Mouse (Mus musculus): ENCODE results near the gene Tinf2. TPM values are rescaled to one million over a fixed set of nuclear protein-coding genes. Genes with fewer than 3 reads are reported as not detected.

Gene Tinf2
- 11.0 TPM for polyA plus RNA-seq (2014; fragmentation: Illumina TruSeq; extraction: RNeasy Lipid Tissue Mini Kit (QIAGEN cat#74804); ENCODE audit: insufficient read depth, low read depth, low replicate concordance)

DNA sequence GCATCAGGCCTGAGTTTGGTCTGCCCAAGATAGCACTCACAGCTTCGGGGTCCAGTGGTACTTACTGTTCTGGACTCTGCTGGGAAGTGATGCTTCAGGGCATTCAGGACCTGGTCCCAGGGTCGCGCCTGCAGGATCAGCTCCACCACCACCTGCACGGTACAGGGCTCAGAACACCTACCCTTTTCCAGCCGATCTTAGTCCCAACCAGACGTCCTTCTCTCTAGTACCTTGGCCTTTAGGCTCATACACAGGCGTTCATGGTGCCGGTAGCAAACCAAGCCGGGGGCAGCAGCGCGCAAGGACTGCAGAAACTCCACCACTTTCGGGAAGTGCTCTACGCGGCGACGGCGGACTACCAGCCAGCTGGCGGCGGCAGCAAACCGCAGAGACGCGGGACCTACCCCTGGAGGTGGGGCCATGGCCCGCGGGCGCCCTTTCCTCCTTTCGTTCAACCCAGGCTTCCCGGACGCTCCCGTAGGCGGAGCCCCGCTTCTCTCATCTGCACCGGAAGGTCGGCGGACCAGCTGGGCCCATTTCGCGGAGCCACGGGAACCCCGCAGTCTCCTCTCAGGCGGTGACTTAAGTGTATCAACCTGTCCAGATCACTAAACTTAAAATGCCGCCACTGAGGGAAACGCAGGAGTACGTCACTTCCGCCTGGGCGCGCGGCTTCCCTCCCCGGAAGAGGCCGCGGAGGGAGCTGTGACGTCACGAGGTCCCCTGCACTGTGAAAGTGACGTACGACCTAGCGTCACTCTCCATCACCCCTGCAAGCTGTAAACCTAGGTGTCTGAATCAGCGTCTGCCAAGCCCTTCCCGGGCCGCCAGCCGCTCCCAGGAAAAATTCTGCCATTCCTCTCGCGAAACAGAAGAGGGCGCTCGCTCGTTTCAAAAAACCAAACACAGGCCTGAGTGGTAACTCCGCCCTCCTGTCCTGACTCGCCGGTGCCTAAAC, at the start of gene Tinf2:
Tinf2 (minus strand) TSS at position 661 of the 958 bp plus-strand sequence.

DNA sequence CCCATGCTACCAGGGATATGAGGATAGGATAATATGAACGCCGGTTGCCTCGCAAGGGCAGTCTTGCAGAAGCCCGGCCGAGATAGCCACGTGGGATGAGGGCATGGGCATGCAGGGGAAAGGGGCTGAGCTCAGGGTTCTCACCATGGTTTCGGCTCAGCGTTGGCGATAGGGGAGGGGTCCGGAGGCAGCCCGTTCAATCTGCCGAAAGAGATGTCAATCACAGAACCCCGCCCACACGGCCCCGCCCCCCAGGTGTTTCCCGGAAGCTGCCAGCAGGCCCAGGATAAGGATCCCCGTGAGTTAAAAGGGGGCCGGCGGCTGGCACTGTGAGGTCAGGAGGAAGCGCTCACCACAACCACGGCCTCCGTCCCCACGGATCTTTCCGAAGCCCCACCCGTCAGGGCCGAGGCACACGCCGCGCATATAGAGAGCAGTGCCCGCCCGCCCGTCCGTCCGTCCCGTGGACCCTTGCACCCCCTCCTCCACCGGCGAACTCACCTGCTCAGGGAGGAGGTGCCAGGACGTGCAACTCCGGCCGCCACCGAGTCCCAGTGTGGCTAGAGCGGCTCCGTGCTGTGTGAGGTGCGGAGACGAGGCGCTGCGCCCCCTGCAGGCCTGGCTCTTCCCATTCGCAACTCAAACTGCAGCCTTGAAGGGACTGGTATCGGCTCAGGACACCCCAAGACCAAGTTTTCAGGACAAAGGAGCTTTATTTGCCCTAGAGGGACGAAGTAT, 40.2 kb upstream of the Tinf2 start, which contains the start of gene Rabggta:
Rabggta (minus strand) TSS at position 564 of the 738 bp plus-strand sequence.

DNA sequence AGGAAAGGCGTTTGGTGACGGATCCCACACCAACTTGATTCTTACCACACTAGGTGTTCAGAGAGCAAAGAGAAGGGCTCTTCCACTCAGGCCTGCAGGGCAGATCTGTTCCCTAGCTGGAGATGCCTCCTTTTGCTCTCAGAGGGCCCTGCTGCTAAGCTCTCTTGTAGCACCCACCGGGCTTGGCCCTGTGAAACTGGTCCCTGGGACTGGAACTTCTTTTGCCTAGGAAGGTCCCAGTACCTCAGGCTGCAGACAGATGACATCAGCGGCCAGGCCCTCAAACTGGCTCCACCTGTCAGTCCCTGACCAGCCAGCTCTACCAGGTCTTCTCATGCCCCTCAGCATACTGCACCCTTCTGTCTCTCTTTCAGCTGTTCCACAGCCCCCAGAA, 32.1 kb upstream of the Tinf2 start, which contains the start of gene Tgm1:
Tgm1 (minus strand) TSS at position 198 of the 394 bp plus-strand sequence.

DNA sequence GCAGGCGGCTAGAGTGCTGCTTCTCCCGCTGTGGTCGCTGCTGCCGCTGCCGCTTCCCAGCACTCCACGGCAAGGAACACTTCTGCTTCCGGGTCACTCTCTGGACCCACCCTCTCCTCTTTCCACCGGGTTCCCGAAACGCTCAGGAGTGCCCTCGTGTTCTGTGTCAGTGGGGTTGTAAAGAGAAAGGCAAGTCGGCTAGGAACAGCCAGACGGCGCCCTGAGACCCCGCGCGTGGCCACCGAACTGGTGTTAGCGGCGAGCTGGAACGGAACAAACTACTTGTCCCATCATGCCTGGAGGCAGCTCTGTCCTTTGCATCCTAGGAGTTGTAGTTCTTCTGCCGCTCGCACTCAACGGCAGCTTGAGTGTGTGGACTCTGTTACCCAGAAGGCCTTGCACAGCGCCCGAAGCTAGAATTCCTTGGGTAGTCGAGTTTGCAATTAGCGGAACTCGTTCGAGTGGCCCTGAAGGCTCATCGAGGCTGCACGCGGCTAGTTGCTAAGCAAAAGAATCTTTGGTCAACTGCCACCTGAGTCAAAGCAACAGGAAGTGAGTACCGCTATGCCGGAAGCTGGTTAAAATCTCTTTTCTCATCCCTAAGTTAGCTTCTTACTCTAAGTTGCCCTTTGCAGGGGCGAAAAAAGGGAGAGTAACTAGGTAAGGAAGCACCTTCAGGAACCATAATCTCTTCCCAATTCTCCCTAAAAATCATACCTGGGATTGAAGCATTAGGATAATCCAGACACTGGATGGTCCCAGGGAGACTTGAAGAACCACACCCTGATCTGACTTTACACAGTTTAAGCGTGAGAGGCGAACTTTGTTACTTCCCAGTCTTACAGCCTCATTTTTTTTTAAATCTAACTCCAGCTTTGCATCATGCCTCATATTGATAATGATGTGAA, 9.5 kb downstream of the Tinf2 start, which contains the start of the genes Gmpr2 and Nedd8:
Gmpr2 (plus strand) TSS at position 109 of the 908 bp plus-strand sequence.
Nedd8 (minus strand) TSS at position 292 of the 908 bp plus-strand sequence.

DNA sequence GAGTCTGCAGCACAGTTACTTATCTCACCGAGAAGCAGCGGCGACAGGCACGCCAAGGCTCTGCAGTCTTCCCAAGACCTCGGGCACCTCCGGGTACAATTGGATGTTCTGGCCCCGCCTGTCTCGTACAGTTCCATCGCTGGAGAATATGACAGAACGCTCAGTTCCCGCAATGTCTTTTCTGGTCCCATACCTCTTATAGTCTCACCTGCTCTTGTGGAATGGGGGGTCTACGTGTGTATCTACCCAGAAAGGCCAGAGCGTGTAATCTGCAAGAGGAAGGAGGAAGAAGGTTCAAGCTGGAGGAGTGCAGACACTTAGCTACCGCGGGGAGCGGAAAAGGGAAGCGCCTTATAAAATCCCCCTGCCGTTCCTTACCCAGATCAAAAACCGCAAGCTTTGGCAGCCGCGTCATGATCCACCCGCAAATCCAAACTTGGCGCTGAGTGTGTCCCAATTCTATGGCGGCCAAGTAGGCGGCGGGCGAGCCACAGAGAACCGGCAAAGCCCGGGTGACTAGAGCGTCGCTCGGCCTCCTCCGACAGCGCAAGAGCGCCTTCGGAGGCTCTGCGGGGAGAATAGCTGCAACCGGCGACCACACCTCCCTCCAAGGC, 21.6 kb downstream of the Tinf2 start, which contains the start of gene Mdp1:
Mdp1 (minus strand) TSS at position 549 of the 614 bp plus-strand sequence.

DNA sequence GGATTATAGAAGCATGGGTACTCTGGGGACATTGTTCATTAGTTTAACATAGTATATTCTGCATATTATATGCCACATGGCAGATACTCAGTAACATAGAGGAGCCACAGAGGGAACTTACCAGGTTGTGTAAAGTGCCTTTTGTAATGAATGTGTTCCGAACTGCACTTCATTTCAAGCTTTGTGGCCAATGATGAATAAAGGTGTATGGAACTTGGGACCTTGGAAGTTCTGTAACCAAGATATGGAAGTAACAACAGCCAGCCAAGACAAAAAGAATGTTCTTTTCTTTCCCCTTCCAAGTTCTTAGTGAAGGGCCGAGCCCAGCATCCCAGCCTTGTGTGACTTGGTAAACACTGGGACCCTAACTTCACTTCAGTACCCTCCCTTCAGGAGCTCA, 31.7 kb downstream of the Tinf2 start, which contains the start of gene Tssk4:
Tssk4 (plus strand) TSS at position 301 of the 400 bp plus-strand sequence.

DNA sequence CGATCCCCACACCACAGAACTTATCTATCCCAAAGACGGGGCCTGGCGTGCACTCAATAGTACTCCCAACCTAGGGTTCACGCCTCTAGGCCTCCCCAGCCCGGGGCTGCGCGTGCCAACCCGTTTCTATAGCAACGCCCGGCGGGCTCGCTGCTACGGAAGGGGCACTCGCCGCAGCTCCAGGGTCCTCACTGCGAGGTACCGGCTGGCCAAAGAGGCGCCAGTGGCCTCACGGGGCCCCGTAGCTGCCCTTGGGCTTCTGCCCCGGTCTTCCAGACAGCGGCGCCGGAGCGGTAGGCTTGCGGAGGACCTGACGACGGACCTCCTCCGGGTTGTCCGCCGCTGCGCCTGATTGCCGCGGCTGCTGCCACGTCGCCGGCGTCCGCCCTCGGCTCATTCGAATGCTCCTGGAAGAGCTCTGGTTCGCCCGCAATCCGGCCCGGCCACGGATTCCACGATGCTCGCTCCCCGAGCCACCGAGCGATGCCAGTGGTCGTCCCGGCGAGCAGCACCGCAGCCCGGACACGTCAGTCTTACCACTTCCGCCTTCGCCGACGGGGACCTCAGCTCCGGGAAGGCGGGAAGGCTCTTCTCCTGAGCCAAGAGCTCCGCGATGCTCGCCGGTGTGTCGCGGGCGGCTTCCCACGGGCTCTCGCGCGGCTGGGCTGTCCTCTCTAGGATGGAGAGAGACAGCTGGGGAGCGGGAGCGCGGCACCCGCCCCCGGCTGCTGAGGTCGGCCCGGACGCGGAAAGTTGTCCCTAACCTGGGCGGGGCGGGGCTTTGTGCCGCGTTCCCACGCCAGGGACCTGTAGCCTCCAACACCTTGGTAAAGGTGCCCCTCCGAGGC, 38.3 kb downstream of the Tinf2 start, which contains the start of gene Tm9sf1:
Tm9sf1 (minus strand) TSS at position 747 of the 848 bp plus-strand sequence.

DNA sequence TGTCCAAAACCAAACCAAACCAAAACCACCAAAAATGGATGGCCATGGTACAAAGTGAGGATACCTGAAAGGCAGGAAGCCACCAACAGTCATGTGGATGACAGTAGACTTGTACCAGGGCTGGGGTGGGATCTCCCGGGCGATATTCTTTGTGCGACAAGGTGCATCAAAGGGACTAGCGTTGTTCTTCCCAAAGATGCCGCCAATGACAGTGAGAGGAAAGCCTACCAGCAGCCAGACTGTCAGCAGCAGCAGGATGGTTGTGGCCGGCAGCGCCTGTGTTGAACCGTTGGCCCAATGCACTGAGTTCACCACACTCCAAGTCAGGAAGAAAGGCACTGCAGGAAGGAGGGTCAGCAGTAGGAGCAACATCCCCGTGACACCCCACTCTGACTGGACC, 43.8 kb downstream of the Tinf2 start, which contains the start of gene Gm49378:
Gm49378 (minus strand) TSS at position 101 of the 400 bp plus-strand sequence.

DNA sequence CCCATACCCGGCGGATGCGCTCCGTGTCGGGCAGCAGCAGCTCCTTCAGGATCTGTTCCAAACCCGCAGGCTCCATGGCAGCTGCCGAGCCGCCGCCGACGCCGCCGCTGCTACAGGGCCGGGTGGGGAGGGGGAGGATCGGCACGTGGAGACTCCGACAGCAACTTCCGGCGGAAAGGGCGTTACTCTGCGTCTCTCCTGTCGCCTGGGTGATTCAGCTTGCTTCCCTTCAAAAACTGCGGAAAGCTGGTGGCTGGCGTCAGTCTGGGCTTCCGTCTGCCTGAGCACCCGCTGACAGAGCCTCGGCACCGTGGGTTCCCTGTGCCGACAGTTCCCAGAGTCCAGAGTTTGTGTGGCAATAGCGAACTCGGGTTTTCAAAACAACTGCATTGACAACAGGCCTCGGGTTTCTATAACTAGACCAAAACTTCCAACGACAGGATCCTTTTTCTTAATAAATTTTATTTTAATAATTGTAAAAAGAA, 46.1 kb downstream of the Tinf2 start, which contains the start of gene Ipo4:
Ipo4 (minus strand) TSS at position 435 of the 485 bp plus-strand sequence.

Other genes starting within 250 kb of the Tinf2 start
- 35.7 TPM for gene Dhrs4, start 203.1 kb downstream of the Tinf2 start, polyA plus RNA-seq (2014; fragmentation: Illumina TruSeq; extraction: RNeasy Lipid Tissue Mini Kit (QIAGEN cat#74804); ENCODE audit: insufficient read depth, low read depth, low replicate concordance)
- 0.28 TPM for gene Carmil3, start 191.2 kb downstream of the Tinf2 start, polyA plus RNA-seq (2014; fragmentation: Illumina TruSeq; extraction: RNeasy Lipid Tissue Mini Kit (QIAGEN cat#74804); ENCODE audit: insufficient read depth, low read depth, low replicate concordance)
- not detected for gene Cpne6, start 171.4 kb downstream of the Tinf2 start, polyA plus RNA-seq (2014; fragmentation: Illumina TruSeq; extraction: RNeasy Lipid Tissue Mini Kit (QIAGEN cat#74804); ENCODE audit: insufficient read depth, low read depth, low replicate concordance)
- not detected for gene Nrl, start 156.8 kb downstream of the Tinf2 start, polyA plus RNA-seq (2014; fragmentation: Illumina TruSeq; extraction: RNeasy Lipid Tissue Mini Kit (QIAGEN cat#74804); ENCODE audit: insufficient read depth, low read depth, low replicate concordance)
- gene Pck2, start 141.6 kb downstream of the Tinf2 start, polyA plus RNA-seq (2014; fragmentation: Illumina TruSeq; extraction: RNeasy Lipid Tissue Mini Kit (QIAGEN cat#74804); ENCODE audit: insufficient read depth, low read depth, low replicate concordance) = 18.9 TPM
- 65.2 TPM for gene Dcaf11, start 121.8 kb downstream of the Tinf2 start, polyA plus RNA-seq (2014; fragmentation: Illumina TruSeq; extraction: RNeasy Lipid Tissue Mini Kit (QIAGEN cat#74804); ENCODE audit: insufficient read depth, low read depth, low replicate concordance)
- not detected for gene A730061H03Rik, start 121.4 kb downstream of the Tinf2 start, polyA plus RNA-seq (2014; fragmentation: Illumina TruSeq; extraction: RNeasy Lipid Tissue Mini Kit (QIAGEN cat#74804); ENCODE audit: insufficient read depth, low read depth, low replicate concordance)
- gene Fitm1, start 106.2 kb downstream of the Tinf2 start, polyA plus RNA-seq (2014; fragmentation: Illumina TruSeq; extraction: RNeasy Lipid Tissue Mini Kit (QIAGEN cat#74804); ENCODE audit: insufficient read depth, low read depth, low replicate concordance) = 2.2 TPM
- 221 TPM for gene Psme1, start 103.7 kb downstream of the Tinf2 start, polyA plus RNA-seq (2014; fragmentation: Illumina TruSeq; extraction: RNeasy Lipid Tissue Mini Kit (QIAGEN cat#74804); ENCODE audit: insufficient read depth, low read depth, low replicate concordance)
- 18.4 TPM for gene Emc9, start 96.5 kb downstream of the Tinf2 start, polyA plus RNA-seq (2014; fragmentation: Illumina TruSeq; extraction: RNeasy Lipid Tissue Mini Kit (QIAGEN cat#74804); ENCODE audit: insufficient read depth, low read depth, low replicate concordance)
- gene Psme2, start 90.7 kb downstream of the Tinf2 start, polyA plus RNA-seq (2014; fragmentation: Illumina TruSeq; extraction: RNeasy Lipid Tissue Mini Kit (QIAGEN cat#74804); ENCODE audit: insufficient read depth, low read depth, low replicate concordance) = 255 TPM
- 18.9 TPM for gene Rnf31, start 90.1 kb downstream of the Tinf2 start, polyA plus RNA-seq (2014; fragmentation: Illumina TruSeq; extraction: RNeasy Lipid Tissue Mini Kit (QIAGEN cat#74804); ENCODE audit: insufficient read depth, low read depth, low replicate concordance)
- gene Irf9, start 78.2 kb downstream of the Tinf2 start, polyA plus RNA-seq (2014; fragmentation: Illumina TruSeq; extraction: RNeasy Lipid Tissue Mini Kit (QIAGEN cat#74804); ENCODE audit: insufficient read depth, low read depth, low replicate concordance) = 29.5 TPM
- gene Rec8, start 63.8 kb downstream of the Tinf2 start, polyA plus RNA-seq (2014; fragmentation: Illumina TruSeq; extraction: RNeasy Lipid Tissue Mini Kit (QIAGEN cat#74804); ENCODE audit: insufficient read depth, low read depth, low replicate concordance) = 6.0 TPM
- gene Ipo4, start 45.9 kb downstream of the Tinf2 start, polyA plus RNA-seq (2014; fragmentation: Illumina TruSeq; extraction: RNeasy Lipid Tissue Mini Kit (QIAGEN cat#74804); ENCODE audit: insufficient read depth, low read depth, low replicate concordance) = 21.4 TPM
- gene Gm49378, start 43.9 kb downstream of the Tinf2 start, polyA plus RNA-seq (2014; fragmentation: Illumina TruSeq; extraction: RNeasy Lipid Tissue Mini Kit (QIAGEN cat#74804); ENCODE audit: insufficient read depth, low read depth, low replicate concordance) = 0.34 TPM
- gene Tm9sf1, start 38.0 kb downstream of the Tinf2 start, polyA plus RNA-seq (2014; fragmentation: Illumina TruSeq; extraction: RNeasy Lipid Tissue Mini Kit (QIAGEN cat#74804); ENCODE audit: insufficient read depth, low read depth, low replicate concordance) = 41.1 TPM
- 0.25 TPM for gene Tssk4, start 31.6 kb downstream of the Tinf2 start, polyA plus RNA-seq (2014; fragmentation: Illumina TruSeq; extraction: RNeasy Lipid Tissue Mini Kit (QIAGEN cat#74804); ENCODE audit: insufficient read depth, low read depth, low replicate concordance)
- 36.9 TPM for gene Mdp1, start 21.3 kb downstream of the Tinf2 start, polyA plus RNA-seq (2014; fragmentation: Illumina TruSeq; extraction: RNeasy Lipid Tissue Mini Kit (QIAGEN cat#74804); ENCODE audit: insufficient read depth, low read depth, low replicate concordance)
- gene Gmpr2, start 9.9 kb downstream of the Tinf2 start, polyA plus RNA-seq (2014; fragmentation: Illumina TruSeq; extraction: RNeasy Lipid Tissue Mini Kit (QIAGEN cat#74804); ENCODE audit: insufficient read depth, low read depth, low replicate concordance) = 17.9 TPM
- 225 TPM for gene Nedd8, start 9.7 kb downstream of the Tinf2 start, polyA plus RNA-seq (2014; fragmentation: Illumina TruSeq; extraction: RNeasy Lipid Tissue Mini Kit (QIAGEN cat#74804); ENCODE audit: insufficient read depth, low read depth, low replicate concordance)
- gene Tgm1, start 32.1 kb upstream of the Tinf2 start, polyA plus RNA-seq (2014; fragmentation: Illumina TruSeq; extraction: RNeasy Lipid Tissue Mini Kit (QIAGEN cat#74804); ENCODE audit: insufficient read depth, low read depth, low replicate concordance) = 1.7 TPM
- gene Rabggta, start 40.4 kb upstream of the Tinf2 start, polyA plus RNA-seq (2014; fragmentation: Illumina TruSeq; extraction: RNeasy Lipid Tissue Mini Kit (QIAGEN cat#74804); ENCODE audit: insufficient read depth, low read depth, low replicate concordance) = 15.4 TPM
- 57.6 TPM for gene Dhrs1, start 63.9 kb upstream of the Tinf2 start, polyA plus RNA-seq (2014; fragmentation: Illumina TruSeq; extraction: RNeasy Lipid Tissue Mini Kit (QIAGEN cat#74804); ENCODE audit: insufficient read depth, low read depth, low replicate concordance)
- 9.1 TPM for gene Nop9, start 63.9 kb upstream of the Tinf2 start, polyA plus RNA-seq (2014; fragmentation: Illumina TruSeq; extraction: RNeasy Lipid Tissue Mini Kit (QIAGEN cat#74804); ENCODE audit: insufficient read depth, low read depth, low replicate concordance)
- 2.0 TPM for gene Cideb, start 76.6 kb upstream of the Tinf2 start, polyA plus RNA-seq (2014; fragmentation: Illumina TruSeq; extraction: RNeasy Lipid Tissue Mini Kit (QIAGEN cat#74804); ENCODE audit: insufficient read depth, low read depth, low replicate concordance)
- 0.17 TPM for gene Ltb4r2, start 79.6 kb upstream of the Tinf2 start, polyA plus RNA-seq (2014; fragmentation: Illumina TruSeq; extraction: RNeasy Lipid Tissue Mini Kit (QIAGEN cat#74804); ENCODE audit: insufficient read depth, low read depth, low replicate concordance)
- 3.9 TPM for gene Ltb4r1, start 84.1 kb upstream of the Tinf2 start, polyA plus RNA-seq (2014; fragmentation: Illumina TruSeq; extraction: RNeasy Lipid Tissue Mini Kit (QIAGEN cat#74804); ENCODE audit: insufficient read depth, low read depth, low replicate concordance)
- 32.6 TPM for gene Adcy4, start 102.3 kb upstream of the Tinf2 start, polyA plus RNA-seq (2014; fragmentation: Illumina TruSeq; extraction: RNeasy Lipid Tissue Mini Kit (QIAGEN cat#74804); ENCODE audit: insufficient read depth, low read depth, low replicate concordance)
- 7.7 TPM for gene Ripk3, start 107.0 kb upstream of the Tinf2 start, polyA plus RNA-seq (2014; fragmentation: Illumina TruSeq; extraction: RNeasy Lipid Tissue Mini Kit (QIAGEN cat#74804); ENCODE audit: insufficient read depth, low read depth, low replicate concordance)
- 7.2 TPM for gene Nfatc4, start 141.3 kb upstream of the Tinf2 start, polyA plus RNA-seq (2014; fragmentation: Illumina TruSeq; extraction: RNeasy Lipid Tissue Mini Kit (QIAGEN cat#74804); ENCODE audit: insufficient read depth, low read depth, low replicate concordance)
- gene Nynrin, start 172.2 kb upstream of the Tinf2 start, polyA plus RNA-seq (2014; fragmentation: Illumina TruSeq; extraction: RNeasy Lipid Tissue Mini Kit (QIAGEN cat#74804); ENCODE audit: insufficient read depth, low read depth, low replicate concordance) = 2.9 TPM
- gene Cbln3, start 202.6 kb upstream of the Tinf2 start, polyA plus RNA-seq (2014; fragmentation: Illumina TruSeq; extraction: RNeasy Lipid Tissue Mini Kit (QIAGEN cat#74804); ENCODE audit: insufficient read depth, low read depth, low replicate concordance) = 0.04 TPM
- gene Khnyn, start 203.1 kb upstream of the Tinf2 start, polyA plus RNA-seq (2014; fragmentation: Illumina TruSeq; extraction: RNeasy Lipid Tissue Mini Kit (QIAGEN cat#74804); ENCODE audit: insufficient read depth, low read depth, low replicate concordance) = 10.6 TPM
- gene Sdr39u1, start 218.5 kb upstream of the Tinf2 start, polyA plus RNA-seq (2014; fragmentation: Illumina TruSeq; extraction: RNeasy Lipid Tissue Mini Kit (QIAGEN cat#74804); ENCODE audit: insufficient read depth, low read depth, low replicate concordance) = 34.3 TPM